Mouse (Mus musculus) c-Kit-negative CD71-positive TER-119-positive erythroid progenitor cells, embryonic 14.5 days (primary cell): ENCODE measurements around the gene Cxcr4.

Experiments
- DNase-seq: peaks from one replicate; pipeline ENCODE4 v3.0.0-alpha.2; 2013; ENCODE audit warnings: low read depth, low spot score

Gene Cxcr4

GRCm38 (mm10) chr1:128592211-128592741 is at the start of gene Cxcr4:
TSS of gene Cxcr4 (minus strand) at chr1:128592293.
- DNase-seq: no peak

GRCm38 (mm10) chr1:128639707-128640107 is 47.6 kb upstream of the Cxcr4 start:
- no peak for DNase-seq

- DNase-seq: no peak
These were observed 45.2 kb upstream of the Cxcr4 start for GRCm38 (mm10) chr1:128637230-128637740.

- DNase-seq: no peak
These were observed 44.5 kb upstream of the Cxcr4 start for GRCm38 (mm10) chr1:128636258-128637229.

- no peak for DNase-seq
These were observed 41.8 kb upstream of the Cxcr4 start for GRCm38 (mm10) chr1:128633711-128634379.

GRCm38 (mm10) chr1:128632522-128632921 is 40.4 kb upstream of the Cxcr4 start:
- no peak for DNase-seq

- no peak for DNase-seq
These were observed 34.1 kb upstream of the Cxcr4 start for GRCm38 (mm10) chr1:128626144-128626678.

GRCm38 (mm10) chr1:128623594-128623887 is 31.4 kb upstream of the Cxcr4 start:
- no peak for DNase-seq

- no peak for DNase-seq
These were observed 30.9 kb upstream of the Cxcr4 start for GRCm38 (mm10) chr1:128622867-128623593.

- DNase-seq: no peak
These were observed 25.7 kb upstream of the Cxcr4 start for GRCm38 (mm10) chr1:128617654-128618310.

- no peak for DNase-seq
These were observed 24.5 kb upstream of the Cxcr4 start for GRCm38 (mm10) chr1:128616586-128616985.

GRCm38 (mm10) chr1:128615459-128615806 is 23.3 kb upstream of the Cxcr4 start:
- no peak for DNase-seq

- DNase-seq: no peak
These were observed 22.8 kb upstream of the Cxcr4 start for GRCm38 (mm10) chr1:128614653-128615458.

GRCm38 (mm10) chr1:128608119-128608518 is 16.0 kb upstream of the Cxcr4 start:
- no peak for DNase-seq

- no peak for DNase-seq
These were observed 15.3 kb upstream of the Cxcr4 start for GRCm38 (mm10) chr1:128607423-128607822.

GRCm38 (mm10) chr1:128605794-128606193 is 13.7 kb upstream of the Cxcr4 start:
- DNase-seq: no peak

GRCm38 (mm10) chr1:128602688-128603385 is 10.7 kb upstream of the Cxcr4 start:
- DNase-seq: no peak

- no peak for DNase-seq
These were observed 10.1 kb upstream of the Cxcr4 start for GRCm38 (mm10) chr1:128602018-128602687.

GRCm38 (mm10) chr1:128601307-128601706 is 9.2 kb upstream of the Cxcr4 start:
- no peak for DNase-seq
